ENCODE assay signal across 8 mouse cellular contexts in the genomic region with DNA sequence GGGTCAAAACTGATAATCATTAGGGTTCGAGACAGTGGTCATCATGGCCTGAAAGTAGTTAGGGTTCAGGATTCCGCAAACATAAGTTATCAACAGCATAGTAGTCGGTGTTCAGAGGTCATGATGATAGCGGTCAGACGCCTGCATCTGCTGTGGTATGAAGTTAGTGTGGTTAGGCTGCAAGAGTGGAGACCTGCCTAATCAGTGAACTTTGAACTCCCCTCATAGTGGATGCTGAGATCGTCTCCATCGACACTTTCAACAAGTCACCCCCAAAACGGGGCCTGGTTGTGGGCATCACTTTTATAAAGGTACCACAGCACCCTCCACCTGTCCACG. TPM values are rescaled to one million over a fixed set of nuclear protein-coding genes. Genes with fewer than 3 reads are reported as not detected.
DNase-seq lines count a peak whose midpoint lies in the region; ATAC-seq and TF ChIP-seq lines count a peak whose summit lies in the region.

No protein-coding gene starts in this region.

- no peaks in the 10 kb centered on the region for H3K27me3 ChIP-seq in heart, embryonic 11.5 days (ENCODE audit: control insufficient read depth, insufficient read depth, low read length)
- H3K27me3 ChIP-seq in CH12.LX (replicated peaks): no peaks in the 10 kb centered on the region
- no peaks in the 10 kb centered on the region for H3K27me3 ChIP-seq in forebrain, embryonic 13.5 days
- no peaks in the 10 kb centered on the region for H3K27me3 ChIP-seq in liver, embryonic 14.5 days (ENCODE audit: control insufficient read depth, insufficient read depth, low read length)

- H3K79me2 ChIP-seq in CH12.LX (replicated peaks; ENCODE audit: control insufficient read depth, extremely low read depth, insufficient read depth, poor library complexity, severe bottlenecking): no peaks in the 10 kb centered on the region

- no peak for TF ChIP-seq RAD21 in CH12.LX (IDR thresholded peaks at IDR 0.05; ENCODE audit: low read depth, low read length)

- H3K9ac ChIP-seq in heart, embryonic 11.5 days (ENCODE audit: low read depth, low read length): peak overlapping the region; percentile 86
- H3K9ac ChIP-seq in CH12.LX (ENCODE audit: insufficient read depth, low read depth): peak overlapping the region; percentile 51
- peak overlapping the region; percentile 81 for H3K9ac ChIP-seq in forebrain, embryonic 13.5 days
- H3K9ac ChIP-seq in liver, embryonic 14.5 days (replicated peaks): no peak overlapping the region; the same call in 1 of the 2 replicates

- H3K4me1 ChIP-seq in heart, embryonic 11.5 days (ENCODE audit: control insufficient read depth, insufficient read depth, low read length): peaks cover 4% of the 10 kb centered on the region; the same call in 1 of the 2 replicates
- H3K4me1 ChIP-seq in CH12.LX (ENCODE audit: control insufficient read depth in 1 of 2, insufficient read depth in 2 of 2): peaks cover 4 to 28% of the 10 kb centered on the region in 2 experiments; a peak in 3 of 4 replicates
- H3K4me1 ChIP-seq in forebrain, embryonic 13.5 days: peaks cover 14% of the 10 kb centered on the region
- H3K4me1 ChIP-seq in liver, embryonic 14.5 days (replicated peaks; ENCODE audit: control insufficient read depth in 2 of 2, insufficient read depth in 2 of 2, low read length in 1 of 2): peaks cover 3 to 8% of the 10 kb centered on the region in 2 experiments; a peak in 3 of 4 replicates

- H3K36me3 ChIP-seq in heart, embryonic 11.5 days (ENCODE audit: control insufficient read depth, insufficient read depth, low read length): peaks cover 14% of the 10 kb centered on the region; the same call in 1 of the 2 replicates
- peaks cover 28 to 60% of the 10 kb centered on the region in 2 experiments for H3K36me3 ChIP-seq in CH12.LX (replicated peaks in 1 of 2; ENCODE audit: control insufficient read depth in 1 of 2, insufficient read depth in 1 of 2, low read length in 1 of 2)
- peaks cover 35% of the 10 kb centered on the region for H3K36me3 ChIP-seq in forebrain, embryonic 13.5 days (ENCODE audit: poor library complexity, severe bottlenecking)
- peaks cover 25% of the 10 kb centered on the region for H3K36me3 ChIP-seq in liver, embryonic 14.5 days (replicated peaks; ENCODE audit: control insufficient read depth, insufficient read depth, low read depth)

- TF ChIP-seq EP300 in CH12.LX (IDR thresholded peaks at IDR 0.05; ENCODE audit: low read length): no peak
- TF ChIP-seq EP300 in liver, embryonic 14.5 days (IDR thresholded peaks at IDR 0.05; ENCODE audit: low read depth): no peak

- H3K27ac ChIP-seq in heart, embryonic 11.5 days (ENCODE audit: low read depth, low read length): no peak overlapping the region
- H3K27ac ChIP-seq in CH12.LX (ENCODE audit: insufficient read depth, low read depth): no peak overlapping the region
- no peak overlapping the region for H3K27ac ChIP-seq in forebrain, embryonic 13.5 days
- no peak overlapping the region for H3K27ac ChIP-seq in liver, embryonic 14.5 days

- H3K9me3 ChIP-seq in heart, embryonic 11.5 days (replicated peaks; ENCODE audit: control insufficient read depth, low read length): no peaks in the 10 kb centered on the region
- H3K9me3 ChIP-seq in CH12.LX (replicated peaks; ENCODE audit: low read length): no peaks in the 10 kb centered on the region
- H3K9me3 ChIP-seq in forebrain, embryonic 13.5 days (replicated peaks): no peaks in the 10 kb centered on the region
- no peaks in the 10 kb centered on the region for H3K9me3 ChIP-seq in liver, embryonic 14.5 days (ENCODE audit: control insufficient read depth, low read length)

- H3K4me3 ChIP-seq in heart, embryonic 11.5 days (ENCODE audit: low read depth, low read length): peak overlapping the region; percentile 76
- peak overlapping the region; percentile 46 to 72 (median 71) for H3K4me3 ChIP-seq in CH12.LX (replicated peaks in 1 of 3; ENCODE audit: low read depth in 2 of 3, low read length in 2 of 3, poor library complexity in 1 of 3)
- H3K4me3 ChIP-seq in forebrain, embryonic 13.5 days: peak overlapping the region; percentile 75
- peak overlapping the region; percentile 88 to 99 for H3K4me3 ChIP-seq in liver, embryonic 14.5 days (ENCODE audit: insufficient read depth in 1 of 2, low read depth in 2 of 2, low read length in 2 of 2)

- 47% methylated on average over 9 of the region's 9 CpGs for WGBS in heart, embryonic 11.5 days (ENCODE audit: insufficient replicate concordance)
- 52% methylated on average over 9 of the region's 9 CpGs for WGBS in forebrain, embryonic 13.5 days
- 47% methylated on average over 9 of the region's 9 CpGs for WGBS in liver, embryonic 14.5 days (ENCODE audit: insufficient replicate concordance)

- dilution Hi-C loops in CH12.LX (cut with MboI; ENCODE audit: extremely low pct_ligation_motif_present, extremely low pct_unique_long_range_greater_than_20kb, low sequenced_read_pairs): no loop called here

- peak overlapping the region; percentile 79 for H3K4me2 ChIP-seq in heart, embryonic 11.5 days
- peak overlapping the region; percentile 49 for H3K4me2 ChIP-seq in CH12.LX (ENCODE audit: insufficient read depth, low read depth, poor library complexity, severe bottlenecking)
- H3K4me2 ChIP-seq in forebrain, embryonic 13.5 days: peak overlapping the region; percentile 61
- H3K4me2 ChIP-seq in liver, embryonic 14.5 days (ENCODE audit: low read depth): peak overlapping the region; percentile 76

- TF ChIP-seq CTCF in CH12.LX (conservative IDR thresholded peaks at IDR 0.05 in 1 of 2, IDR thresholded peaks at IDR 0.05 in 1 of 2; ENCODE audit: low read depth in 2 of 2, low read length in 2 of 2): no peak
- TF ChIP-seq CTCF in liver, embryonic 14.5 days (IDR thresholded peaks at IDR 0.05; ENCODE audit: low read depth): no peak

- ATAC-seq in heart, embryonic 11.5 days (replicated peaks; ENCODE audit: insufficient number of reproducible peaks, low FRiP score, low TSS enrichment): peak; percentile 7; the same call in 1 of the 2 replicates
- peak; percentile 60; the same call in 1 of the 2 replicates for ATAC-seq in forebrain, embryonic 13.5 days
- no peak; the same call in 1 of the 2 replicates for ATAC-seq in liver, embryonic 14.5 days (ENCODE audit: insufficient read depth)

- no peak for DNase-seq in heart, postnatal 4 days
- no peak for DNase-seq in CH12.LX (ENCODE audit: extremely low read depth)
- no peak for DNase-seq in liver, embryonic 14.5 days (ENCODE audit: low read depth in 3 of 3, low spot score in 3 of 3)
- DNase-seq in natural killer cell, adult 2 months (ENCODE audit: low spot score in 2 of 2): no peak
- DNase-seq in layer of hippocampus, adult 9-11 months: no peak
- no peak for DNase-seq in cerebellum, postnatal 36 days

- TF ChIP-seq POLR2A in CH12.LX (IDR thresholded peaks at IDR 0.05; ENCODE audit: low read depth, low read length): no peak

- in situ Hi-C loops in CH12.LX (cut with MboI; ENCODE audit: low pct_ligation_motif_present, low pct_unique_long_range_greater_than_20kb, low sequenced_read_pairs): no loop called here

RNA-seq across cellular contexts. Expression of gene Kptn, which starts 0.5 kb away (rescaled TPM):
- polyA plus RNA-seq in heart, embryonic 11.5 days (2014; fragmentation: Nextera tagmentation; extraction: Ambion mirVana): 26.4 and 29.5 TPM in 2 replicates
- 10 to 100 TPM; 23.8 to 25.9 TPM for total RNA-seq in heart, postnatal 4 days (2021)
- 17.5 and 19.1 TPM in 2 replicates for total RNA-seq in CH12.LX (2012; rRNA removed)
- 25.4 and 25.8 TPM in 2 replicates for total RNA-seq in CH12.LX (2014; rRNA removed)
- 14.2 and 14.5 TPM in 2 replicates for polyA plus RNA-seq in CH12.LX (2012; ENCODE audit: insufficient read length, low read depth)
- 37.2 and 38.4 TPM in 2 replicates for polyA plus RNA-seq in forebrain, embryonic 13.5 days (2015; fragmentation: Nextera tagmentation; extraction: Ambion mirVana)
- polyA plus RNA-seq in liver, embryonic 14.5 days (2012; rRNA removed): 5.7 and 7.5 TPM in 2 replicates
- 8.2 and 8.6 TPM in 2 replicates for polyA plus RNA-seq in liver, embryonic 14.5 days (2014; fragmentation: Nextera tagmentation; extraction: Ambion mirVana)

RNA-seq across cellular contexts. Expression of gene Slc8a2, which starts 9.4 kb away (rescaled TPM):
- polyA plus RNA-seq in heart, embryonic 11.5 days (2014; fragmentation: Nextera tagmentation; extraction: Ambion mirVana): 0.11 and 0.17 TPM in 2 replicates
- total RNA-seq in heart, postnatal 4 days (2021): 1 to 10 TPM; 2.0 TPM
- 0.04 TPM in 2 replicates for total RNA-seq in CH12.LX (2012; rRNA removed)
- not detected in 2 replicates for total RNA-seq in CH12.LX (2014; rRNA removed)
- polyA plus RNA-seq in CH12.LX (2012; ENCODE audit: insufficient read length, low read depth): 0.08 and 0.10 TPM in 2 replicates
- polyA plus RNA-seq in forebrain, embryonic 13.5 days (2015; fragmentation: Nextera tagmentation; extraction: Ambion mirVana): 0.67 and 0.68 TPM in 2 replicates
- polyA plus RNA-seq in liver, embryonic 14.5 days (2012; rRNA removed): 0.08 and 0.11 TPM in 2 replicates
- polyA plus RNA-seq in liver, embryonic 14.5 days (2014; fragmentation: Nextera tagmentation; extraction: Ambion mirVana): not detected in 2 replicates

RNA-seq across cellular contexts. Expression of gene Napa, which starts 22.0 kb away (rescaled TPM):
- 158 and 168 TPM in 2 replicates for polyA plus RNA-seq in heart, embryonic 11.5 days (2014; fragmentation: Nextera tagmentation; extraction: Ambion mirVana)
- total RNA-seq in heart, postnatal 4 days (2021): 100 to 1,000 TPM in 1 of 2 experiments, 10 to 100 TPM in 1; 90.4 to 104 TPM
- total RNA-seq in CH12.LX (2012; rRNA removed): 80.0 and 84.8 TPM in 2 replicates
- 97.5 and 106 TPM in 2 replicates for total RNA-seq in CH12.LX (2014; rRNA removed)
- polyA plus RNA-seq in CH12.LX (2012; ENCODE audit: insufficient read length, low read depth): 111 and 112 TPM in 2 replicates
- polyA plus RNA-seq in forebrain, embryonic 13.5 days (2015; fragmentation: Nextera tagmentation; extraction: Ambion mirVana): 166 and 186 TPM in 2 replicates
- 88.9 and 110 TPM in 2 replicates for polyA plus RNA-seq in liver, embryonic 14.5 days (2012; rRNA removed)
- polyA plus RNA-seq in liver, embryonic 14.5 days (2014; fragmentation: Nextera tagmentation; extraction: Ambion mirVana): 107 and 112 TPM in 2 replicates

RNA-seq across cellular contexts. Expression of gene Meis3, which starts 54.7 kb away (rescaled TPM):
- polyA plus RNA-seq in heart, embryonic 11.5 days (2014; fragmentation: Nextera tagmentation; extraction: Ambion mirVana): 19.7 and 22.8 TPM in 2 replicates
- 1 to 10 TPM; 8.6 to 9.4 TPM for total RNA-seq in heart, postnatal 4 days (2021)
- total RNA-seq in CH12.LX (2012; rRNA removed) (9.4 and 10.2 TPM in 2 replicates), CH12.LX (2014; rRNA removed) (7.1 and 7.9 TPM in 2 replicates)
- polyA plus RNA-seq in CH12.LX (2012; ENCODE audit: insufficient read length, low read depth): 10.1 and 11.8 TPM in 2 replicates
- polyA plus RNA-seq in forebrain, embryonic 13.5 days (2015; fragmentation: Nextera tagmentation; extraction: Ambion mirVana): 96.9 and 104 TPM in 2 replicates
- polyA plus RNA-seq in liver, embryonic 14.5 days (2012; rRNA removed): 1.2 and 1.6 TPM in 2 replicates
- polyA plus RNA-seq in liver, embryonic 14.5 days (2014; fragmentation: Nextera tagmentation; extraction: Ambion mirVana): 0.70 and 1.0 TPM in 2 replicates

RNA-seq across cellular contexts. Expression of gene Zfp541, which starts 58.6 kb away (rescaled TPM):
- not detected in 2 replicates for polyA plus RNA-seq in heart, embryonic 11.5 days (2014; fragmentation: Nextera tagmentation; extraction: Ambion mirVana)
- not detected for total RNA-seq in heart, postnatal 4 days (2021)
- total RNA-seq in CH12.LX (2012; rRNA removed) (0.08 TPM in 1 of 2 replicates, not detected in the other), CH12.LX (2014; rRNA removed) (0.12 TPM in 1 of 2 replicates, not detected in the other)
- polyA plus RNA-seq in CH12.LX (2012; ENCODE audit: insufficient read length, low read depth): 0.05 TPM in 1 of 2 replicates, not detected in the other
- not detected in 2 replicates for polyA plus RNA-seq in forebrain, embryonic 13.5 days (2015; fragmentation: Nextera tagmentation; extraction: Ambion mirVana)
- 0.02 TPM in 1 of 2 replicates, not detected in the other for polyA plus RNA-seq in liver, embryonic 14.5 days (2012; rRNA removed)
- not detected in 2 replicates for polyA plus RNA-seq in liver, embryonic 14.5 days (2014; fragmentation: Nextera tagmentation; extraction: Ambion mirVana)
